Mouse (Mus musculus) intestine, embryonic 14.5 days (tissue): Measurements from ENCODE around the gene Nucb1. TPM values are rescaled to one million over a fixed set of nuclear protein-coding genes. Genes with fewer than 3 reads are reported as not detected.
"Not testable (repeated sequence)": the region's sequence is repeated elsewhere in the genome, so short reads cannot be mapped to it uniquely, and the experiment has no call there.

Experiments used
- ATAC-seq: fragments of 200-750 bp; cut with Nextera tagmentation; replicated peaks from 2 replicates; pipeline ENCODE4 v1.8.0; 2017; ENCODE audit warnings: low read depth, moderate number of reproducible peaks, moderate TSS enrichment, moderate library complexity; ENCODE audit not compliant: low FRiP score, low TSS enrichment
- DNase-seq: peaks from one replicate; pipeline ENCODE4 v3.0.0-alpha.2; 2018; ENCODE audit warnings: low spot score
- H3K27ac ChIP-seq: fragments of 300-500 bp; sonication (generic); 2 replicates; pipeline ENCODE4 v1.5.1; 2014; ENCODE audit warnings: low read depth, mild to moderate bottlenecking, control low read depth
- H3K27me3 ChIP-seq: fragments of 300-500 bp; sonication (generic); replicated peaks from 2 replicates; pipeline ENCODE4 v1.6.1; 2014; ENCODE audit warnings: low read length, control low read depth; ENCODE audit not compliant: control insufficient read depth, insufficient read depth
- H3K36me3 ChIP-seq: fragments of 300-500 bp; sonication (generic); 2 replicates; pipeline ENCODE4 v1.6.1; 2014; ENCODE audit warnings: low read length, control low read depth; ENCODE audit not compliant: control insufficient read depth, insufficient read depth
- H3K4me1 ChIP-seq: fragments of 300-500 bp; sonication (generic); replicated peaks from 2 replicates; pipeline ENCODE4 v1.6.1; 2014; ENCODE audit warnings: low read length, control low read depth, mixed read lengths; ENCODE audit not compliant: control insufficient read depth, insufficient read depth
- H3K4me2 ChIP-seq: fragments of 300-500 bp; sonication (generic); 2 replicates; pipeline ENCODE4 v1.6.1; 2014; ENCODE audit warnings: low read length
- H3K4me3 ChIP-seq: fragments of 300-500 bp; sonication (generic); 2 replicates; pipeline ENCODE4 v1.5.1; 2014; ENCODE audit warnings: low read depth, low read length, control low read depth, mixed read lengths
- H3K9ac ChIP-seq: fragments of 300-500 bp; sonication (generic); 2 replicates; pipeline ENCODE4 v1.6.1; 2014; ENCODE audit warnings: mild to moderate bottlenecking, low read length
- H3K9me3 ChIP-seq: fragments of 300-500 bp; sonication (generic); 2 replicates; pipeline ENCODE4 v1.6.1; 2016; ENCODE audit warnings: low read length, control low read depth; ENCODE audit not compliant: control insufficient read depth
- WGBS: fragments of 180-500 bp; shearing (Covaris S2); extraction: QIAGEN DNeasy Blood & Tissue Kit; methylation state at CpG from one replicate; pipeline ENCODE4 v1.1.7; 2014; 5-methylcytosine and 5-hydroxymethylcytosine counted together
- polyA plus RNA-seq: library from polyadenylated mRNA; unstranded; fragments of >200 nt; fragmentation: Nextera tagmentation; extraction: Ambion mirVana; gene quantifications from 2 replicates; pipeline ENCODE4 v1.2.1, GENCODE M21; 2014

Gene Nucb1
- polyA plus RNA-seq, 1 experiment from 2014 or later: 192 TPM

GRCm38 (mm10) chr7:45481374-45481927, 28.8 kb downstream of the Nucb1 start, which contains the start of gene Tulp2:
Gene Tulp2, plus strand, starts transcription at chr7:45481877.
- H3K27me3 ChIP-seq: no peaks in the 10 kb centered on the region
- no peak within 1 kb of the TSS for H3K4me2 ChIP-seq
- no peaks in the 10 kb centered on the region for H3K4me1 ChIP-seq
- no peaks in the 10 kb centered on the region for H3K9me3 ChIP-seq
- H3K4me3 ChIP-seq: no peak within 1 kb of the TSS
- H3K9ac ChIP-seq: no peak within 1 kb of the TSS
- peak; percentile 64 for DNase-seq
- no peaks in the 10 kb centered on the region for H3K36me3 ChIP-seq
- ATAC-seq: peak; percentile 36
- H3K27ac ChIP-seq: no peak within 1 kb of the TSS
- 66% methylated on average over 11 of the region's 15 CpGs for WGBS

GRCm38 (mm10) chr7:45480310-45480709, 29.9 kb downstream of the Nucb1 start:
- not testable (repeated sequence) for H3K27ac ChIP-seq

GRCm38 (mm10) chr7:45478774-45479173, 31.4 kb downstream of the Nucb1 start:
- DNase-seq (no peak), ATAC-seq (no peak)
- H3K9me3 ChIP-seq: no peaks in the 10 kb centered on the region
- H3K36me3 ChIP-seq: no peaks in the 10 kb centered on the region
- H3K27me3 ChIP-seq: no peaks in the 10 kb centered on the region
- H3K4me3 ChIP-seq: no peak overlapping the region
- H3K4me1 ChIP-seq: no peaks in the 10 kb centered on the region
- no peak overlapping the region for H3K9ac ChIP-seq
- 92% methylated on average over 7 of the region's 7 CpGs for WGBS
- H3K27ac ChIP-seq: no peak overlapping the region
- no peak overlapping the region for H3K4me2 ChIP-seq

More at GRCm38 (mm10) chr7:45480310-45480709, 29.9 kb downstream of the Nucb1 start:
- 77% methylated on average over 3 of the region's 4 CpGs for WGBS
- ATAC-seq, H3K9ac ChIP-seq, H3K36me3 ChIP-seq, H3K27me3 ChIP-seq, H3K4me2 ChIP-seq, DNase-seq, H3K9me3 ChIP-seq, H3K4me3 ChIP-seq, H3K4me1 ChIP-seq: not testable (repeated sequence)

- no peak overlapping the region for H3K27ac ChIP-seq
- no peak overlapping the region for H3K4me2 ChIP-seq
- no peak overlapping the region for H3K9ac ChIP-seq
- ATAC-seq: no peak
- H3K36me3 ChIP-seq: no peaks in the 10 kb centered on the region
- no peaks in the 10 kb centered on the region for H3K9me3 ChIP-seq
- H3K27me3 ChIP-seq: no peaks in the 10 kb centered on the region
- WGBS: 14% methylated on average over 3 of the region's 3 CpGs
- no peak overlapping the region for H3K4me3 ChIP-seq
- peak; percentile 73 for DNase-seq
- no peaks in the 10 kb centered on the region for H3K4me1 ChIP-seq
These were observed 33.2 kb downstream of the Nucb1 start for GRCm38 (mm10) chr7:45477003-45477402.

- no peaks in the 10 kb centered on the region for H3K9me3 ChIP-seq
- no peak overlapping the region for H3K9ac ChIP-seq
- no peak for DNase-seq
- H3K27me3 ChIP-seq: no peaks in the 10 kb centered on the region
- ATAC-seq: no peak
- no peak overlapping the region for H3K4me3 ChIP-seq
- no peak overlapping the region for H3K27ac ChIP-seq
- no peaks in the 10 kb centered on the region for H3K4me1 ChIP-seq
- no peak overlapping the region for H3K4me2 ChIP-seq
- 58% methylated on average over 1 of the region's 1 CpGs for WGBS
- no peaks in the 10 kb centered on the region for H3K36me3 ChIP-seq
These were observed 33.8 kb downstream of the Nucb1 start for GRCm38 (mm10) chr7:45476453-45476852.

- Histone ChIP-seq H3K27ac (0 out of 2 replicates have a peak overlapping the region, but pooled peaks have one; percentile 11), H3K4me1 (no peaks in the 10 kb centered on the region), H3K9ac (0 out of 2 replicates have a peak overlapping the region, but pooled peaks have one; percentile 10), H3K4me2 (peak overlapping the region; percentile 39), H3K4me3 (peak overlapping the region; percentile 15; the same call in 1 of the 2 replicates), H3K27me3 (no peaks in the 10 kb centered on the region), H3K36me3 (no peaks in the 10 kb centered on the region), H3K9me3 (no peaks in the 10 kb centered on the region)
- WGBS: 58% methylated on average over 16 of the region's 16 CpGs
- DNase-seq: no peak
- ATAC-seq: peak; percentile 41; the same call in 1 of the 2 replicates
These were observed 34.8 kb downstream of the Nucb1 start for GRCm38 (mm10) chr7:45475291-45475969.

GRCm38 (mm10) chr7:45470869-45471268, 39.3 kb downstream of the Nucb1 start:
- Histone ChIP-seq H3K27ac (no peak overlapping the region), H3K4me1 (peaks cover 8% of the 10 kb centered on the region), H3K36me3 (no peaks in the 10 kb centered on the region), H3K27me3 (no peaks in the 10 kb centered on the region), H3K9me3 (no peaks in the 10 kb centered on the region), H3K9ac (no peak overlapping the region), H3K4me2 (no peak overlapping the region), H3K4me3 (no peak overlapping the region)
- ATAC-seq (no peak), DNase-seq (peak; percentile 87)
- WGBS: 7% methylated on average over 3 of the region's 3 CpGs

GRCm38 (mm10) chr7:45467090-45467670, 43.0 kb downstream of the Nucb1 start:
- Histone ChIP-seq H3K4me3 (peak overlapping the region; percentile 76), H3K4me2 (peak overlapping the region; percentile 71), H3K36me3 (peaks cover 29% of the 10 kb centered on the region), H3K27ac (no peak overlapping the region), H3K4me1 (peaks cover 15% of the 10 kb centered on the region), H3K9ac (no peak overlapping the region), H3K27me3 (no peaks in the 10 kb centered on the region), H3K9me3 (no peaks in the 10 kb centered on the region)
- no peak; the same call in 1 of the 2 replicates for ATAC-seq
- DNase-seq: no peak
- WGBS: 29% methylated on average over 7 of the region's 7 CpGs
